In the genomic region with DNA sequence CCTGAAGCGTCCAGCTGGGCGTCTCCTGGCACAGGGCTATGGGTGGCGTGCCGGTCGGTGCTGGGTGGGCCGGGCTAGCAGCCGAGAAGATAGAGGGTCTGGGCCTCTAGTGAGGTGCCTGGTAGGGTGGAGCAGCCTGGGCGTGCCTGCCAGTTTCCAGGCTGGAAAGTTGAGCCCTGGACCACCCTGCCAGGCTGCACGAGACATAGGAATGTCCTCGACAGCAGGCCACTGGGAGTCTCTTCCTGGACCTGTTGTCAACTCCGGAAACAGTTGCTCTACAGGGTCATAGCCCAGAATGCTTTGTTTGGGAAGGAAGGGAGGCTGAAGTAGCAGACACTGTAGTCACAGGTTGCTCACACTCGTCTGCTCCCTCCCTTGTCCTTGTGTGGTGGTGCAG, we compare ENCODE assay signal across 9 mouse cellular contexts. TPM values are rescaled to one million over a fixed set of nuclear protein-coding genes. Genes with fewer than 3 reads are reported as not detected.
A peak's percentile ranks its signal among the peaks of the same experiment; 100 is the strongest.
DNase-seq lines count a peak whose midpoint lies in the region; ATAC-seq and TF ChIP-seq lines count a peak whose summit lies in the region.
"Had no signal": no experiment of that assay in that cellular context is flagged by ENCODE, and none has a peak within 500 bp of the region (broad histone marks: within the 10 kb centered on the region; RNA-seq: fewer than 3 reads in every experiment).

No protein-coding gene starts in this region.

- no peak for ATAC-seq in forebrain, embryonic 13.5 days
- peak; percentile 34; the same call in 1 of the 2 replicates for ATAC-seq in lung, embryonic 16.5 days (ENCODE audit: low read depth)
- ATAC-seq: hindbrain, postnatal 0 days had no signal

- no peak overlapping the region for H3K4me3 ChIP-seq in cortical plate, adult 2 months (ENCODE audit: insufficient read depth, low read length)
- H3K4me3 ChIP-seq in forebrain, embryonic 13.5 days, result no peak overlapping the region
- H3K4me3 ChIP-seq in lung, embryonic 16.5 days (ENCODE audit: low read length), result no peak overlapping the region

- TF ChIP-seq CTCF in cortical plate, adult 2 months (IDR thresholded peaks at IDR 0.05; ENCODE audit: extremely low read depth, insufficient read depth, low read length), result no peak

- H3K9ac ChIP-seq in forebrain, embryonic 13.5 days, result peak overlapping the region; percentile 5; the same call in 1 of the 2 replicates
- no peak overlapping the region for H3K9ac ChIP-seq in lung, embryonic 16.5 days (ENCODE audit: low read length)

- peak overlapping the region; percentile 82 for H3K27ac ChIP-seq in cortical plate, adult 2 months (ENCODE audit: insufficient read depth, low read length)
- no peak overlapping the region for H3K27ac ChIP-seq in forebrain, embryonic 13.5 days
- peak overlapping the region; percentile 69 for H3K27ac ChIP-seq in lung, embryonic 16.5 days (ENCODE audit: low read length)
- H3K27ac ChIP-seq: hindbrain, postnatal 0 days had no signal

- 78% methylated on average over 12 of the region's 12 CpGs for WGBS in forebrain, embryonic 13.5 days
- 67% methylated on average over 12 of the region's 12 CpGs for WGBS in lung, embryonic 16.5 days

- H3K9me3 ChIP-seq in forebrain, embryonic 13.5 days (replicated peaks), result no peaks in the 10 kb centered on the region
- no peaks in the 10 kb centered on the region for H3K9me3 ChIP-seq in lung, embryonic 16.5 days (ENCODE audit: control insufficient read depth, low read length)

- peak; percentile 31 for DNase-seq in kidney, adult 11 months
- no peak for DNase-seq in kidney, adult 18-20 months
- no peak for DNase-seq in cerebellum, adult 9-10 months
- no peak for DNase-seq in spleen, postnatal 36 days (ENCODE audit: low spot score in 2 of 2)
- DNase-seq: layer of hippocampus, postnatal 36 days had no signal

- H3K4me2 ChIP-seq in forebrain, embryonic 13.5 days, result no peak overlapping the region
- no peak overlapping the region for H3K4me2 ChIP-seq in lung, embryonic 16.5 days (ENCODE audit: low read depth, low read length)

- TF ChIP-seq POLR2A in cortical plate, adult 2 months (IDR thresholded peaks at IDR 0.05; ENCODE audit: extremely low read depth, insufficient read depth, low read length), result no peak

- H3K36me3 ChIP-seq in forebrain, embryonic 13.5 days (ENCODE audit: poor library complexity, severe bottlenecking), result peaks cover 48% of the 10 kb centered on the region
- H3K36me3 ChIP-seq in lung, embryonic 16.5 days (ENCODE audit: control insufficient read depth, insufficient read depth, low read length), result no peaks in the 10 kb centered on the region

- no peaks in the 10 kb centered on the region for H3K27me3 ChIP-seq in forebrain, embryonic 13.5 days
- H3K27me3 ChIP-seq in lung, embryonic 16.5 days (ENCODE audit: control insufficient read depth, insufficient read depth, low read depth, low read length), result no peaks in the 10 kb centered on the region

- no peaks in the 10 kb centered on the region for H3K4me1 ChIP-seq in cortical plate, adult 2 months (ENCODE audit: control insufficient read depth, insufficient read depth, low read length)
- peaks cover 91% of the 10 kb centered on the region for H3K4me1 ChIP-seq in forebrain, embryonic 13.5 days
- H3K4me1 ChIP-seq in lung, embryonic 16.5 days (replicated peaks; ENCODE audit: control insufficient read depth, insufficient read depth, low read length), result peaks cover 10% of the 10 kb centered on the region

RNA-seq across cellular contexts. Expression of a gene that starts 7.6 kb away (rescaled TPM):
- polyA plus RNA-seq in cortical plate, adult 2 months (2012; rRNA removed), result 3.3 and 4.2 TPM in 2 replicates
- 10.9 and 14.4 TPM in 2 replicates for polyA plus RNA-seq in forebrain, embryonic 13.5 days (2015; fragmentation: Nextera tagmentation; extraction: Ambion mirVana)
- 3.0 and 3.1 TPM in 2 replicates for polyA plus RNA-seq in lung, embryonic 16.5 days (2015; fragmentation: Nextera tagmentation; extraction: Ambion mirVana)

RNA-seq across cellular contexts. Expression of a gene that starts 47.1 kb away (rescaled TPM):
- 4.4 and 5.1 TPM in 2 replicates for polyA plus RNA-seq in cortical plate, adult 2 months (2012; rRNA removed)
- 0.08 and 0.15 TPM in 2 replicates for polyA plus RNA-seq in forebrain, embryonic 13.5 days (2015; fragmentation: Nextera tagmentation; extraction: Ambion mirVana)
- 2.5 and 3.2 TPM in 2 replicates for polyA plus RNA-seq in lung, embryonic 16.5 days (2015; fragmentation: Nextera tagmentation; extraction: Ambion mirVana)
